Mouse (Mus musculus): ENCODE measurements at regions not wholly inside any gene's neighbourhood (a gene's known extent, or its start where the extent isn't known, plus 50 kb on each side); places are given as distances from the start of the nearest gene placed in this dataset.

GRCm38 (mm10) chr13:16211482-16211881 is 199.8 kb downstream of the Inhba start:
- H3K9ac ChIP-seq (ENCODE audit: low read depth, low read length): no peak overlapping the region
- H3K4me2 ChIP-seq: no peak overlapping the region
- ATAC-seq (replicated peaks; ENCODE audit: low FRiP score) (no peak), DNase-seq (ENCODE audit: low spot score) (no peak)
- H3K27me3 ChIP-seq (replicated peaks; ENCODE audit: control insufficient read depth, insufficient read depth, low read length): no peaks in the 10 kb centered on the region
- H3K4me3 ChIP-seq (ENCODE audit: low read depth, low read length): no peak overlapping the region
- no peaks in the 10 kb centered on the region for H3K9me3 ChIP-seq (ENCODE audit: control insufficient read depth, low read length)
- no peaks in the 10 kb centered on the region for H3K36me3 ChIP-seq (ENCODE audit: control insufficient read depth, insufficient read depth, low read length)
- H3K27ac ChIP-seq (ENCODE audit: low read depth, low read length): no peak overlapping the region
- WGBS: 59% methylated on average over 2 of the region's 2 CpGs
- H3K4me1 ChIP-seq (replicated peaks; ENCODE audit: control insufficient read depth, insufficient read depth, low read length): no peaks in the 10 kb centered on the region

GRCm38 (mm10) chr13:16219877-16220276 is 208.2 kb downstream of the Inhba start:
- no peak for DNase-seq (ENCODE audit: low spot score)
- Histone ChIP-seq H3K4me2 (no peak overlapping the region), H3K27ac (ENCODE audit: low read depth, low read length) (no peak overlapping the region), H3K4me3 (ENCODE audit: low read depth, low read length) (no peak overlapping the region), H3K9me3 (ENCODE audit: control insufficient read depth, low read length) (no peaks in the 10 kb centered on the region), H3K4me1 (replicated peaks; ENCODE audit: control insufficient read depth, insufficient read depth, low read length) (no peaks in the 10 kb centered on the region), H3K9ac (ENCODE audit: low read depth, low read length) (no peak overlapping the region), H3K27me3 (replicated peaks; ENCODE audit: control insufficient read depth, insufficient read depth, low read length) (no peaks in the 10 kb centered on the region), H3K36me3 (ENCODE audit: control insufficient read depth, insufficient read depth, low read length) (no peaks in the 10 kb centered on the region)
- ATAC-seq (replicated peaks; ENCODE audit: low FRiP score): no peak

- Histone ChIP-seq H3K4me2 (no peak overlapping the region), H3K4me3 (ENCODE audit: low read depth, low read length) (no peak overlapping the region), H3K36me3 (ENCODE audit: control insufficient read depth, insufficient read depth, low read length) (no peaks in the 10 kb centered on the region), H3K27ac (ENCODE audit: low read depth, low read length) (no peak overlapping the region), H3K4me1 (replicated peaks; ENCODE audit: control insufficient read depth, insufficient read depth, low read length) (no peaks in the 10 kb centered on the region), H3K9ac (ENCODE audit: low read depth, low read length) (no peak overlapping the region), H3K27me3 (replicated peaks; ENCODE audit: control insufficient read depth, insufficient read depth, low read length) (no peaks in the 10 kb centered on the region), H3K9me3 (ENCODE audit: control insufficient read depth, low read length) (no peaks in the 10 kb centered on the region)
- DNase-seq (ENCODE audit: low spot score) (no peak), ATAC-seq (replicated peaks; ENCODE audit: low FRiP score) (no peak)
- 67% methylated on average over 5 of the region's 5 CpGs for WGBS
These were observed 211.4 kb downstream of the Inhba start for GRCm38 (mm10) chr13:16222942-16223600.

- Histone ChIP-seq H3K9me3 (ENCODE audit: control insufficient read depth, low read length) (no peaks in the 10 kb centered on the region), H3K27me3 (replicated peaks; ENCODE audit: control insufficient read depth, insufficient read depth, low read length) (no peaks in the 10 kb centered on the region), H3K36me3 (ENCODE audit: control insufficient read depth, insufficient read depth, low read length) (no peaks in the 10 kb centered on the region), H3K4me3 (ENCODE audit: low read depth, low read length) (no peak overlapping the region), H3K4me1 (replicated peaks; ENCODE audit: control insufficient read depth, insufficient read depth, low read length) (no peaks in the 10 kb centered on the region), H3K27ac (ENCODE audit: low read depth, low read length) (no peak overlapping the region), H3K9ac (ENCODE audit: low read depth, low read length) (no peak overlapping the region), H3K4me2 (no peak overlapping the region)
- 34% methylated on average over 3 of the region's 3 CpGs for WGBS
- DNase-seq (ENCODE audit: low spot score) (no peak), ATAC-seq (replicated peaks; ENCODE audit: low FRiP score) (no peak)
These were observed 249.5 kb downstream of the Inhba start for GRCm38 (mm10) chr13:16261145-16261544.

- Histone ChIP-seq H3K4me3 (ENCODE audit: low read depth, low read length) (no peak overlapping the region), H3K27me3 (replicated peaks; ENCODE audit: control insufficient read depth, insufficient read depth, low read length) (no peaks in the 10 kb centered on the region), H3K4me2 (no peak overlapping the region), H3K4me1 (replicated peaks; ENCODE audit: control insufficient read depth, insufficient read depth, low read length) (no peaks in the 10 kb centered on the region; the same call in 1 of the 2 replicates), H3K27ac (ENCODE audit: low read depth, low read length) (no peak overlapping the region), H3K9me3 (ENCODE audit: control insufficient read depth, low read length) (no peaks in the 10 kb centered on the region), H3K36me3 (ENCODE audit: control insufficient read depth, insufficient read depth, low read length) (no peaks in the 10 kb centered on the region), H3K9ac (ENCODE audit: low read depth, low read length) (no peak overlapping the region)
- no peak for ATAC-seq (replicated peaks; ENCODE audit: low FRiP score)
- WGBS: 77% methylated on average over 3 of the region's 3 CpGs
- no peak for DNase-seq (ENCODE audit: low spot score)
These were observed 268.3 kb downstream of the Inhba start for GRCm38 (mm10) chr13:16279974-16280373.

- no peak overlapping the region for H3K4me2 ChIP-seq
- H3K36me3 ChIP-seq (ENCODE audit: control insufficient read depth, insufficient read depth, low read length): no peaks in the 10 kb centered on the region
- no peak overlapping the region for H3K4me3 ChIP-seq (ENCODE audit: low read depth, low read length)
- 26% methylated on average over 2 of the region's 2 CpGs for WGBS
- no peak overlapping the region for H3K9ac ChIP-seq (ENCODE audit: low read depth, low read length)
- no peaks in the 10 kb centered on the region for H3K9me3 ChIP-seq (ENCODE audit: control insufficient read depth, low read length)
- H3K27me3 ChIP-seq (replicated peaks; ENCODE audit: control insufficient read depth, insufficient read depth, low read length): no peaks in the 10 kb centered on the region
- no peak overlapping the region for H3K27ac ChIP-seq (ENCODE audit: low read depth, low read length)
- ATAC-seq (replicated peaks; ENCODE audit: low FRiP score) (no peak), DNase-seq (ENCODE audit: low spot score) (no peak)
- H3K4me1 ChIP-seq (replicated peaks; ENCODE audit: control insufficient read depth, insufficient read depth, low read length): no peaks in the 10 kb centered on the region; the same call in 1 of the 2 replicates
These were observed 269.1 kb downstream of the Inhba start for GRCm38 (mm10) chr13:16280742-16281141.

- ATAC-seq (replicated peaks; ENCODE audit: low FRiP score) (peak; percentile 39), DNase-seq (ENCODE audit: low spot score) (no peak)
- no peaks in the 10 kb centered on the region; the same call in 1 of the 2 replicates for H3K4me1 ChIP-seq (replicated peaks; ENCODE audit: control insufficient read depth, insufficient read depth, low read length)
- no peaks in the 10 kb centered on the region for H3K36me3 ChIP-seq (ENCODE audit: control insufficient read depth, insufficient read depth, low read length)
- no peak overlapping the region for H3K9ac ChIP-seq (ENCODE audit: low read depth, low read length)
- H3K27ac ChIP-seq (ENCODE audit: low read depth, low read length): no peak overlapping the region
- no peaks in the 10 kb centered on the region for H3K27me3 ChIP-seq (replicated peaks; ENCODE audit: control insufficient read depth, insufficient read depth, low read length)
- no peaks in the 10 kb centered on the region for H3K9me3 ChIP-seq (ENCODE audit: control insufficient read depth, low read length)
- H3K4me3 ChIP-seq (ENCODE audit: low read depth, low read length): no peak overlapping the region
- H3K4me2 ChIP-seq: no peak overlapping the region
These were observed 270.1 kb downstream of the Inhba start for GRCm38 (mm10) chr13:16281777-16282176.

GRCm38 (mm10) chr13:16282230-16282629 is 270.6 kb downstream of the Inhba start:
- DNase-seq (ENCODE audit: low spot score): no peak
- ATAC-seq (replicated peaks; ENCODE audit: low FRiP score): no peak
- WGBS: 44% methylated on average over 2 of the region's 2 CpGs
- H3K27ac ChIP-seq (ENCODE audit: low read depth, low read length): no peak overlapping the region
- no peak overlapping the region for H3K9ac ChIP-seq (ENCODE audit: low read depth, low read length)
- no peak overlapping the region for H3K4me2 ChIP-seq
- H3K36me3 ChIP-seq (ENCODE audit: control insufficient read depth, insufficient read depth, low read length): no peaks in the 10 kb centered on the region
- no peaks in the 10 kb centered on the region for H3K27me3 ChIP-seq (replicated peaks; ENCODE audit: control insufficient read depth, insufficient read depth, low read length)
- H3K4me3 ChIP-seq (ENCODE audit: low read depth, low read length): no peak overlapping the region
- no peaks in the 10 kb centered on the region for H3K9me3 ChIP-seq (ENCODE audit: control insufficient read depth, low read length)
- no peaks in the 10 kb centered on the region; the same call in 1 of the 2 replicates for H3K4me1 ChIP-seq (replicated peaks; ENCODE audit: control insufficient read depth, insufficient read depth, low read length)

- 68% methylated on average over 4 of the region's 4 CpGs for WGBS
- DNase-seq (ENCODE audit: low spot score) (no peak), ATAC-seq (replicated peaks; ENCODE audit: low FRiP score) (no peak)
- H3K27ac ChIP-seq (ENCODE audit: low read depth, low read length): no peak overlapping the region
- H3K4me2 ChIP-seq: no peak overlapping the region
- no peaks in the 10 kb centered on the region for H3K27me3 ChIP-seq (replicated peaks; ENCODE audit: control insufficient read depth, insufficient read depth, low read length)
- H3K4me3 ChIP-seq (ENCODE audit: low read depth, low read length): no peak overlapping the region
- H3K36me3 ChIP-seq (ENCODE audit: control insufficient read depth, insufficient read depth, low read length): no peaks in the 10 kb centered on the region
- no peaks in the 10 kb centered on the region for H3K9me3 ChIP-seq (ENCODE audit: control insufficient read depth, low read length)
- H3K9ac ChIP-seq (ENCODE audit: low read depth, low read length): no peak overlapping the region
- no peaks in the 10 kb centered on the region; the same call in 1 of the 2 replicates for H3K4me1 ChIP-seq (replicated peaks; ENCODE audit: control insufficient read depth, insufficient read depth, low read length)
These were observed 271.7 kb downstream of the Inhba start for GRCm38 (mm10) chr13:16283336-16283735.
